Mouse (Mus musculus): ENCODE results near the gene Capns1.

GRCm38 (mm10) chr7:30181308-30181707, 17.3 kb downstream of the Capns1 start:
- peak; percentile 93 for TF ChIP-seq CTCF (IDR thresholded peaks at IDR 0.05; ENCODE audit: low read depth)
- no peak for TF ChIP-seq EP300 (optimal IDR thresholded peaks at IDR 0.05)

Measured in stomach, postnatal 0 days (tissue).